Mouse (Mus musculus): ENCODE measurements around the gene Klf13.

The Klf13 gene

GRCm38 (mm10) chr7:63905642-63906041, 33.1 kb downstream of the Klf13 start:
- DNase-seq: no peak

- no peak for DNase-seq
These were observed 33.5 kb downstream of the Klf13 start for GRCm38 (mm10) chr7:63905190-63905589.

- DNase-seq: no peak
These were observed 34.9 kb downstream of the Klf13 start for GRCm38 (mm10) chr7:63903635-63904380.

DNA sequence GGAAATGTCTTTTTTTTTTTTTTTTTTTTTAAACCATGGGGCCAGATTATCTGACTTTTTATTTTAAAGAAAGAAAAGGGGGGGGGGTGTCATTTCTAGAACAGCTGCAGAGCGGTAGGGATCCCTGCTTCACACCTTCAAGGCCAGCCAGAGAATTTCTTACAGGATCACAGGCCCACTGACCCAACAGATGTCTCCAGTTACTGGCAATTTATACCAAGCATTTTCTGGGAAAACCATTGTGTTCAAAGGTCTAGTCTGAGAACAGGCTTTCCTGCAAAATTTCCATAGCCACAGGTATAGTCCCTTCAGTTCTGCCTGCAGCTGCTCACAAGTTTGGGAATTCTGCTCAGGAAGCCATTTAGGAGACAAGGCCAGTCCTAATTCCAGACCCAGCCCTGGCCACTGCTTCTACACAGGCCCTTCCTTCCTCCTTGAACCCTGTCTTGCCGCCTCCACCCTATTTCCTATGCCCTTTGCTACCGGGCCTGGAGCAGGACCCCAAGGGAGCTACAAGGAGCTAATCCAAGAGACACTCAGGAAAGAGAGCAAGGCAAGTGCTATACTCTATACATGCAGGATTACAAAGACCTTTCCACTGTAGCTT, 36.0 kb downstream of the Klf13 start:
- no peak for DNase-seq

- DNase-seq: no peak
These were observed 36.8 kb downstream of the Klf13 start for GRCm38 (mm10) chr7:63901942-63902341.

- DNase-seq: peak in 1 of 2 experiments; percentile 61
These were observed 37.4 kb downstream of the Klf13 start for GRCm38 (mm10) chr7:63901346-63901745.

GRCm38 (mm10) chr7:63900411-63900810, 38.3 kb downstream of the Klf13 start:
- no peak for DNase-seq

GRCm38 (mm10) chr7:63899925-63900324, 38.8 kb downstream of the Klf13 start:
- DNase-seq: no peak

DNA sequence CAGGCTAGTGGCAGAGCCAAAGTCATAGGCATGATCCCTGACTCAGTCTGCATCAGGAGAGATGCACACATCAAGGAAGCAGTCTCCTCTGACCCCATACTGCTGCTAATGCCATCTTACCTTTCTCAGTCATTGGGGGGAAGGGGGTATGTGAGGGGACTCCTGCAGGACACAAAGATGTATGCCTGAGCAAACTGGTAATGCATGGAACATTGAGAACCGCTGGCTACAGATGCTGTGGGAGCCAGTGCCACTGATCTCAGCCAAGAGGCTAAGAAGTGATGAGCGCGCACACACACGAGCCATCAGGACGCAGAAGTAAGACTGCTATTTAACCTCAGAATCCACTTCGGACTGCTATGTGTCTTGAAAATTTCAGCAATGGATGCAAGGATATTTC, 40.5 kb downstream of the Klf13 start:
- DNase-seq: no peak

DNA sequence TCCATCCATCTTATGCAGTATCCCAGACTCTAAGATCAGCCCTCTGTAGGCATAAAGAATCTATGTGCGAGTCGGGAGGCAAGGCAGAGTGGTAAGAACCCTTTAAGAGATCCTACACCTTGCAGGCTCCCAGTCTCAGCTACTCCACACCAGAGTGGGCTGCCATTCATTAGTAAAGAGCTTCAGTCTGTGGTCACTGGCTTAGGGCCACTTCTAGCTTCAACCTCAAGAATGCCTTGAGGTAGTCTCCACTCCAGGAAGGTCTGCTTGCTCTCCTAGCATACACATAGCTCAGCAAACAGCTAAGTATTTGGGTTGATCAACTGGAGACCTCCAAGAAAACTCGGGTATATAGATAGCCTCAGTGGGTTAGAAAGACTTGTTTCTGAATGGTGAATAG, 41.1 kb downstream of the Klf13 start:
- no peak for DNase-seq

- DNase-seq: peak; percentile 93
These were observed 41.7 kb downstream of the Klf13 start for GRCm38 (mm10) chr7:63896968-63897468.

DNA sequence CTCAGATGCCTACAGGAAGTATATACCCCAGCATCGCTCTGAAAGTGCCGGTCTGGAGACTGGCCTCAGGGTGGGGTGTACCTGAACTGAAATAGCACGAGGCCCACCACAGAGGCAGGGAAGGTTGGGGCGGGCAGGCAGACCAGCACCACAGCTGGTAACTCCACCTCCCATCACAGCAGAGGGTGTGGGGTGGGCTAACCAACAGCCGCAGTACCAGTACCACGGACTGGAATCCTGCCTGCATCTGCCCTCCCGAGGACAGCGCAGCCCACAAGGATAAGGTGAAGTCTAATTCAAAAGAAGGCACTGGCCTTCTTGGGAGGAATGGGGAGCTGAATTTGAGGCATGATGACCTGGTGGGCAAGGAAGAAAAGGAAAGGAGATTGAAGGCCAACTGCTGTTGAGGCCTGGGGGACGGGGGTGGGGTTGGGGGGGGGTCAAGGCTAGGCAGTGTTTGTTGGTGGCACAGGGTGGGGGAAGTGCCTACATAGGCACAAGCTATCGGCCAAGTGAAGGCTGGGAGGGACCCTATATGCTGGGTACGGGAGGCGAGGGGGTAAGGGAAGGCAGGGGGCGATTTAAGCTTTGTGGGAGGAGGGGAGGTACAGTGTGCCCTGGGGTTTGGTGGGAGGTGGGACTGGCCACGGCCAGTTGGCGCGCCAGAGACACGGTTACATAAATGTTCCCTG, 42.3 kb downstream of the Klf13 start:
- DNase-seq: peak in 1 of 2 experiments; percentile 56

GRCm38 (mm10) chr7:63895223-63895622, 43.5 kb downstream of the Klf13 start:
- DNase-seq: no peak

DNA sequence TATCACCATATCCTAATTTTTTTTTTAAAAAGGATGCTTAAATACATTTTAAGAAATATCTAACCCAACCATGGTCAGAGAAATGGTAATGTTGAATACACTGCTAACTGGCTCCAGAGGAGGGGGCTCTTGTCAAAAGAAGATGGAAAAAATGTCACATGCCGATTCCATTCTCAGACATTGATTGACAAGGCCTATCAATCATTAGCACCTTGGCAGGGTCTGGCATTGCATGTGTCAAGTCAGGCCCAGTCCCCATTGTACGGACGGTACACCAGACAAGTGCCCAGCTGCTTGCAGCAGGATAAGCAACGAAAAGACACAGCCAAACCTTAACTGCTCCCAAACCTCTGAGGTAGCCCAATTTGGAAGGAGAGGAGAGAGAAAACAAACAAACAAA, 44.1 kb downstream of the Klf13 start:
- DNase-seq: no peak

GRCm38 (mm10) chr7:63893729-63894128, 45.0 kb downstream of the Klf13 start:
- no peak for DNase-seq

DNA sequence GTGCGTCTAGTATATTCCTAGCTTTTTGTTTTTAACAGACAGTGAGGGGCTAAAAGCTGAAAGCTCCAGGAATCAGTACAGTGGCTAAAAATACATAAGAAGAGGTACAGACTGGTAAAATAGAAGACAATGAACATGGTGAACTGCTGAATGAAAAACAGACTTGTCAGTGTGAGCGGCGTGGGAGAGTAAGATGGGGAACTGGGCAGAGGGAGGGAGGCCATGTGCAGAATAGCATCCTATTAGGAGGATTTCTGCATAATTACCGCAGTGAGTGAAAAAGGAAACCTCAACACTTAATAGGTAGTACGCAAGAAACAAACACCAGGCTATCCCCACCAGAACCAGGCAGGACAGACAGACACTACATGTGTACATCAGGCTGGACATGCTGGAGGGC, 45.5 kb downstream of the Klf13 start:
- no peak for DNase-seq

GRCm38 (mm10) chr7:63891488-63892075, 47.1 kb downstream of the Klf13 start:
- DNase-seq: peak; percentile 51 to 62

- peak in 1 of 2 experiments; percentile 46 for DNase-seq
These were observed 49.4 kb downstream of the Klf13 start for GRCm38 (mm10) chr7:63889116-63889975.

DNA sequence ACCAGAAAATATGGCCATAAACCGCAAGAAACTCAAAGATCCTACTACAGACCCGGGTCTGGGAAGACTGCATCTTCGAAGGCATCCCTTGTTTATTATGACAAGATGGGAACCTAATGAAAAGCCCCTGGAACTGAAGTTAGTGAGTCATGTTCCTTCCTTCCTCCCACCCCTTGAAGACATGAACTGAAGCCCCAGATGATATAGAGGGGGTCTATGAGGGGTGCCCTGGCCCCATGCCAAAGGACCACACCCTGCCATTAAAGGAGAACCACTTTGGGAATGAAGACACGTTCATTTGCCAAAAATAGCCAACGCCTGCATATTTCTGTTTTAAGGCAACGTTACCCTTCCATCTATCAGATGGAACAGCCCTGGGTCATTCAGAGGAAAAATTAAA, 50.0 kb downstream of the Klf13 start:
- peak in 1 of 2 experiments; percentile 27 for DNase-seq

DNA sequence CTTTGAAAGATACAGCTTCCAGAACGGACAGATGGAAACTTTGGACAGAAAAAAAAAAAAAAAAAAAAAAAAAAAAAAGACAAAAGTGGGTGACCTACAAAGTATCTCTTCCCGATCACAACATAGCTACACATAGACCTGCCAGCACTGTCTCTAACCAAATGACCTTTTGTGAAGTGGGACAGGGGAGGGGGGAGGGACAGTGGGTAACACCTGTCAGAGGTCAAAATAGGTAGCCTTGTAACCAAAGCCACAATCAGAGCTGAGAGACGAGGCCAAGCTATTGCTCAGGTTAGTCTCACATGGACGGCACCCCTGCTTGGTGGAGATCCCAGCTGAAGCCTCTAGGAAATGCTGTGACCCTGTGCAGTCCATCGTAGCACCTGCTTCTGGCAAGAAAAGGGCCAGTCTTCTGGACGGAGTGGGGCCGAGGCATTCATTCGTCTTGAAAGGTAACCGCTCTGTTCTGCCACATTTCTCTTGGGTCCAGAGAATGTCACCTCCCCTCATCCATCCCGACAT, 51.1 kb downstream of the Klf13 start:
- DNase-seq: peak in 1 of 2 experiments; percentile 20

- DNase-seq: peak in 1 of 2 experiments; percentile 15
These were observed 51.6 kb downstream of the Klf13 start for GRCm38 (mm10) chr7:63887034-63887551.

DNA sequence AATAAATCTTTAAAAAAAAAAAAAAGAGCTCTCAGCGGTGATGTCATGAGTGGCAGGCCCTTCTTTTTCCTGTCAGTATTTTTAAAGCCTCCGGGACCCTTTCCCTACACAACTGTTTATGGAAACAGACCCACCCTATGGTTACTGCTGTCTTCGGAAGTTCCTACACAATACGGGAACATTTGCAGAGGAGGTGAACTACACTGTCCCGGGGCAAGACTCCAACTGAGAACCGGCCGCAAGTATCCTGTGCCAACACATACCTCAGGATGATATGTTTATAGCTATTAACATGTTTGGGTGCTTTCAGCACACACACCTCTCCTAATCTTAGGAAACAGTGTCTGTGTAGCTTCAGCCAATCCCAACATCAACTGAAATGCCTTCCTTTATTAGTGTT, 53.7 kb downstream of the Klf13 start:
- DNase-seq: no peak

Measured in cerebellum, postnatal 14 days (tissue).